Mouse (Mus musculus): ENCODE results near the gene Lins1.

Lins1 gene

GRCm38 (mm10) chr7:66733882-66734281 lies 44.2 kb downstream of the Lins1 start:
- DNase-seq, result no peak

DNA sequence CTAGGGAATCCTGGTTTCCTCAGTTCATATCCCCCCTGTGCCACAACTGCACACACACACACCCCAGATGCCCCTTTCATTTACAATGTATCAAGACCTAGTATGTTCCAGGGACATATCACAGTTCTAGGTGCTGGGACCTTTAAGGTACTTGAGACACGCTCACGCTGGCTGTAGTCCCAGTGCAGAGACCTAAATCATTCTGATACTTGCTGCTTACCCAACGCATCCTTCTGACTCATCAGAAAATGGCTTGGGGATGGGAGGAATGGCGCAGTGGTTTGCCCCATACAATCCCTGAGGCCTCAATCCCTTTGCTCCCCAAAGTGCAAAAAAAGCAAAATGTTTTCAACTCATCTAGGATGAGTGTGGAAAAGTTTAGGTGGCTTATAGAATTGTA lies 44.8 kb downstream of the Lins1 start:
- no peak for DNase-seq

- no peak for DNase-seq
Observed at GRCm38 (mm10) chr7:66734993-66735392, 45.3 kb downstream of the Lins1 start.

- no peak for DNase-seq
Observed at GRCm38 (mm10) chr7:66737418-66737817, 47.7 kb downstream of the Lins1 start.

- DNase-seq, result no peak
Observed at GRCm38 (mm10) chr7:66741008-66741407, 51.3 kb downstream of the Lins1 start.

DNA sequence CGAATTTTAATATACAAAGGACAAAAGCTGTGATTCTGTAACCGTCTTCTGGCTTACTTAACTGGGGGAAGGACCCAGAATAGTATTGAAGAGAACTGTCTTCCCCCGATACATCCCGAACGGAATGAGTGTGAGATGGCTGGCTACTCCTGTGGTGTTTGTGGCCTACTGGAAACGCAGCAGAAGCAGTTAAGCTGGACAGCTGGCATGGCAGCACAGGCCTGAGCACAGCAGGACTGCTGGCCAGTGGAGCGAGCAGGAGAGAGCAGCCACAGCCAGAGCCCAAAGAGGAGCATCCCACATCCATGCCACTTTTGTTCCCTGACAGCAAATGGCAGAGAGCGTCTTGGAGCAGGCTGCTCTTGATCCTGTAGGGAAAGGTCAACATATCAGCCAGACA lies 51.7 kb downstream of the Lins1 start:
- DNase-seq, result no peak

DNA sequence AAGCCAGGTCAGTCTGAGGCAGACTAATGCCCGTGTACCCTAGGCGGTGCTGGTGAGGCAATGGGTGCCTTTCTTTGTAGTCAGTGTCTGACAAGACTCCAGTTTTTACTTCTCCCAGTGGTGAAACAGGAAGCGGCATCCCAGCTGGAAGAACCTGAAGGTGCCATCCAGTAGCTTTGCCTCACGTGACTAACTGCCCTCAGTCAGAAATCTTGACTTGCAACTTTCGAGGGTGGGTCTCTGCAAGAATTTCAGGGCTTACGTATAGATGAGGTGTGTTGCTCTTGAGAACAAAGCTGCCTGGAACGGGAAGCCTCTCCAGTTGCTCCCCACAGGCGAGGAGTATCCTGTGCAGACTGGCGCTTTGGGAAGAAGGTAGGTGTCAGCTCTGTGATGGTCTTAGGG lies 53.7 kb downstream of the Lins1 start, which contains the start of gene Cers3:
Gene Cers3 (plus strand): TSS at position 128 of the 405 bp plus-strand sequence.
- DNase-seq, result no peak

GRCm38 (mm10) chr7:66746972-66747371 lies 57.3 kb downstream of the Lins1 start:
- DNase-seq, result no peak

GRCm38 (mm10) chr7:66749998-66750397 lies 60.3 kb downstream of the Lins1 start:
- no peak for DNase-seq

GRCm38 (mm10) chr7:66753816-66754215 lies 64.1 kb downstream of the Lins1 start:
- no peak for DNase-seq

GRCm38 (mm10) chr7:66755611-66756010 lies 65.9 kb downstream of the Lins1 start:
- DNase-seq, result no peak

All from cerebellum, adult 11-12 months (tissue).